Mouse (Mus musculus) liver, postnatal 0 days (tissue): ENCODE results near the gene Dnpep. TPM values are rescaled to one million over a fixed set of nuclear protein-coding genes. Genes with fewer than 3 reads are reported as not detected.
A peak's percentile ranks its signal among the peaks of the same experiment; 100 is the strongest.

Experiments
- ATAC-seq: fragments of 200-750 bp; cut with Nextera tagmentation; 2 replicates; pipeline ENCODE4 v1.8.0; 2017; ENCODE audit warnings: mild to moderate bottlenecking, moderate library complexity
- DNase-seq: peaks from one replicate; pipeline ENCODE4 v3.0.0-alpha.2; 2016
- H3K27ac ChIP-seq: fragments of 300-500 bp; sonication (generic); 2 replicates; pipeline ENCODE4 v1.5.1; 2014; ENCODE audit warnings: antibody characterized with exemption, moderate library complexity, mild to moderate bottlenecking, low read depth
- H3K27me3 ChIP-seq: fragments of 300-500 bp; sonication (generic); 2 replicates; pipeline ENCODE4 v1.6.1; 2014; ENCODE audit warnings: low read length, control low read depth, mixed read lengths; ENCODE audit not compliant: insufficient read depth
- H3K36me3 ChIP-seq: fragments of 300-500 bp; sonication (generic); replicated peaks from 2 replicates; pipeline ENCODE4 v1.6.1; 2014; ENCODE audit warnings: mild to moderate bottlenecking, control low read depth, low read length, moderate library complexity, mixed read lengths; ENCODE audit not compliant: insufficient read depth
- H3K4me1 ChIP-seq: fragments of 300-500 bp; sonication (generic); 2 replicates; pipeline ENCODE4 v1.6.1; 2014; ENCODE audit warnings: antibody characterized with exemption, mild to moderate bottlenecking, control low read depth; ENCODE audit not compliant: insufficient read depth
- H3K4me2 ChIP-seq: fragments of 300-500 bp; sonication (generic); 2 replicates; pipeline ENCODE4 v1.6.1; 2014; ENCODE audit warnings: low read depth, mild to moderate bottlenecking, low read length, moderate library complexity, mixed read lengths
- H3K4me3 ChIP-seq: fragments of 300-500 bp; sonication (generic); 2 replicates; pipeline ENCODE4 v1.5.1; 2014; ENCODE audit warnings: low read depth, low read length
- H3K9ac ChIP-seq: fragments of 300-500 bp; sonication (generic); replicated peaks from 2 replicates; pipeline ENCODE4 v1.6.1; 2014; ENCODE audit warnings: mild to moderate bottlenecking, moderate library complexity
- H3K9me3 ChIP-seq: fragments of 300-500 bp; sonication (generic); 2 replicates; pipeline ENCODE4 v1.6.1; 2016; ENCODE audit warnings: mild to moderate bottlenecking, control low read depth, low read length, mixed read lengths
- CTCF ChIP-seq: sonication (generic); IDR thresholded peaks from 2 replicates; pipeline ENCODE4 v1.5.1; 2016; ENCODE audit warnings: antibody characterized with exemption, low read depth
- EP300 ChIP-seq: IDR thresholded peaks from 2 replicates; pipeline ENCODE4 v1.6.1; 2016; ENCODE audit warnings: antibody characterized with exemption, low read depth, mild to moderate bottlenecking
- WGBS: fragments of 180-500 bp; shearing (Covaris S2); extraction: QIAGEN DNeasy Blood & Tissue Kit; methylation state at CpG from one replicate; pipeline ENCODE4 v1.1.7; 2014; ENCODE audit not compliant: insufficient replicate concordance; 5-methylcytosine and 5-hydroxymethylcytosine counted together
- polyA plus RNA-seq: library from polyadenylated mRNA; unstranded; fragments of >200 nt; fragmentation: Nextera tagmentation; extraction: Ambion mirVana; gene quantifications from 2 replicates; pipeline ENCODE4 v1.2.1, GENCODE M21; 2015

Gene Dnpep
- polyA plus RNA-seq, 1 experiment from 2014 or later, result 50.5 TPM

- TF ChIP-seq EP300, result no peak
- no peak for TF ChIP-seq CTCF
- Histone ChIP-seq H3K36me3 (no peaks in the 10 kb centered on the region), H3K27ac (0 out of 2 replicates have a peak overlapping the region, but pooled peaks have one; percentile 29), H3K4me3 (no peak overlapping the region), H3K4me1 (no peaks in the 10 kb centered on the region), H3K27me3 (peaks cover 12% of the 10 kb centered on the region; the same call in 1 of the 2 replicates), H3K9me3 (no peaks in the 10 kb centered on the region), H3K9ac (no peak overlapping the region), H3K4me2 (no peak overlapping the region)
- ATAC-seq (no peak), DNase-seq (no peak)
- 44% methylated on average over 20 of the region's 20 CpGs for WGBS
These were observed 27.5 kb upstream of the Dnpep start for GRCm38 (mm10) chr1:75345036-75345935.

GRCm38 (mm10) chr1:75344291-75345035, 26.7 kb upstream of the Dnpep start:
- TF ChIP-seq EP300, result no peak
- TF ChIP-seq CTCF, result no peak
- H3K4me2 ChIP-seq, result no peak overlapping the region
- peaks cover 13% of the 10 kb centered on the region; the same call in 1 of the 2 replicates for H3K27me3 ChIP-seq
- DNase-seq, result no peak
- ATAC-seq, result no peak
- H3K4me3 ChIP-seq, result no peak overlapping the region
- no peaks in the 10 kb centered on the region for H3K4me1 ChIP-seq
- 19% methylated on average over 15 of the region's 15 CpGs for WGBS
- peak overlapping the region; percentile 29; the same call in 1 of the 2 replicates for H3K27ac ChIP-seq
- H3K9ac ChIP-seq, result no peak overlapping the region
- H3K9me3 ChIP-seq, result no peaks in the 10 kb centered on the region
- no peaks in the 10 kb centered on the region for H3K36me3 ChIP-seq

- Histone ChIP-seq H3K9ac (no peak overlapping the region), H3K27me3 (peaks cover 16% of the 10 kb centered on the region; the same call in 1 of the 2 replicates), H3K27ac (no peak overlapping the region), H3K36me3 (no peaks in the 10 kb centered on the region), H3K4me3 (no peak overlapping the region), H3K4me2 (no peak overlapping the region), H3K4me1 (no peaks in the 10 kb centered on the region), H3K9me3 (no peaks in the 10 kb centered on the region)
- DNase-seq (peak; percentile 41), ATAC-seq (peak; percentile 47; the same call in 1 of the 2 replicates)
- 1% methylated on average over 8 of the region's 8 CpGs for WGBS
- no peak for TF ChIP-seq EP300
- TF ChIP-seq CTCF, result peak; percentile 80
These were observed 25.2 kb upstream of the Dnpep start for GRCm38 (mm10) chr1:75342874-75343416.

- Histone ChIP-seq H3K4me1 (no peaks in the 10 kb centered on the region), H3K36me3 (no peaks in the 10 kb centered on the region), H3K4me2 (no peak overlapping the region), H3K9ac (no peak overlapping the region), H3K27me3 (peaks cover 13% of the 10 kb centered on the region; the same call in 1 of the 2 replicates), H3K4me3 (no peak overlapping the region), H3K27ac (no peak overlapping the region), H3K9me3 (no peaks in the 10 kb centered on the region)
- TF ChIP-seq EP300, result no peak
- TF ChIP-seq CTCF, result no peak
- DNase-seq, result no peak
- ATAC-seq, result no peak
- WGBS, result 47% methylated on average over 2 of the region's 2 CpGs
These were observed 22.7 kb upstream of the Dnpep start for GRCm38 (mm10) chr1:75340519-75340918.

GRCm38 (mm10) chr1:75339337-75339736, 21.5 kb upstream of the Dnpep start:
- TF ChIP-seq EP300, result no peak
- no peak for TF ChIP-seq CTCF
- Histone ChIP-seq H3K4me1 (no peaks in the 10 kb centered on the region), H3K4me3 (no peak overlapping the region), H3K9ac (no peak overlapping the region), H3K27me3 (0 out of 2 replicates have a peak, but pooled peaks cover 7% of the 10 kb centered on the region), H3K4me2 (no peak overlapping the region), H3K27ac (no peak overlapping the region), H3K9me3 (no peaks in the 10 kb centered on the region), H3K36me3 (no peaks in the 10 kb centered on the region)
- WGBS, result 64% methylated on average over 9 of the region's 9 CpGs
- ATAC-seq (no peak), DNase-seq (no peak)
